Mouse (Mus musculus) cerebellum, adult 2 months (tissue): ENCODE results near the gene Spns3.

Source experiments
- CTCF ChIP-seq: fragments of 200-500 bp; IDR thresholded peaks from 2 replicates; pipeline ENCODE4 v1.5.1; 2011; ENCODE audit warnings: low read depth, mild to moderate bottlenecking, control low read depth, low read length, moderate library complexity, borderline replicate concordance; ENCODE audit not compliant: insufficient read depth
- POLR2A ChIP-seq: fragments of 200-500 bp; IDR thresholded peaks from 2 replicates; pipeline ENCODE4 v1.6.1; 2011; ENCODE audit warnings: low read length, control low read depth, borderline replicate concordance; ENCODE audit not compliant: insufficient read depth

GRCm38 (mm10) chr11:72595010-72595737 is 44.9 kb upstream of the Spns3 start:
- TF ChIP-seq POLR2A (no peak), CTCF (no peak)
